ENCODE assay signal across 8 mouse cellular contexts in the genomic region with DNA sequence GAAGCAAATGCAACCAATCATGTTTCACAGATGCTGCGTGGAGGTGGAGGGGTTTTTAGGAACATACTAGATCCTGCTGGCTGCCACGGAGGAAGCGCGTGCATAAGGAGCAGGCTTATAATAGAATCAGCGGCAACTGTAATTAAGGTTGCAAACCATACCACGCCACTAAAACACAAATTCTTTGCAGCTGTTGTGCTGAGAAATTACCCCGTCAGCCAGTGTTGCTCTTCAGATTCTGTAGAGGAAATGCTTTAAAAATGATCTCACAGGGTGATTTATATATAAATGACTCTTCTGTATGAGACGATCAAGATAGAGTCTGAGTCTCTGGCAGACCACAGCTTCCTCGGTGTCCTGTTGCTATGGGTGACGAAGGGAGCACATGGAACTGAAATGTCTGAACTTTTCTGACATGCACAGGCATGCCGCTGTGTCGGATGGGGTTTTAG. TPM values are rescaled to one million over a fixed set of nuclear protein-coding genes. Genes with fewer than 3 reads are reported as not detected.
DNase-seq lines count a peak whose midpoint lies in the region; TF ChIP-seq lines count a peak whose summit lies in the region.

No protein-coding gene starts in this region.

- peak; percentile 41 for DNase-seq in kidney, postnatal 14 days
- DNase-seq in kidney, adult 11 months = no peak
- peak; percentile 52 for DNase-seq in brain, embryonic 14.5 days (ENCODE audit: low read depth)
- DNase-seq in frontal cortex, postnatal 25 days (ENCODE audit: low spot score in 2 of 2) = peak; percentile 28 to 39
- peak; percentile 10 for DNase-seq in naive thymus-derived CD4-positive, alpha-beta T cell, adult 2 months (ENCODE audit: low read depth)
- DNase-seq in thymus, postnatal 25 days = no peak
- DNase-seq in gastrocnemius, adult 18-20 months (ENCODE audit: low spot score) = no peak
- DNase-seq in cerebellum, postnatal 25 days = no peak

- TF ChIP-seq CTCF in brain, embryonic 14.5 days (IDR thresholded peaks at IDR 0.05; ENCODE audit: borderline replicate concordance, extremely low read depth, insufficient read depth, insufficient read length) = no peak

- no peak for TF ChIP-seq POLR2A in brain, embryonic 14.5 days (IDR thresholded peaks at IDR 0.05; ENCODE audit: borderline replicate concordance, extremely low read depth, insufficient read depth, insufficient read length, poor library complexity, severe bottlenecking)

RNA-seq across cellular contexts. Expression of gene Rgs12, which starts 40.1 kb away (rescaled TPM):
- 58.7 and 60.9 TPM in 2 replicates for polyA plus RNA-seq in brain, embryonic 14.5 days (2012; rRNA removed)
- total RNA-seq in gastrocnemius, adult 18-20 months (2021) = 1 to 10 TPM; 2.1 to 2.3 TPM

RNA-seq across cellular contexts. Expression of gene Hgfac, which starts 52.0 kb away (rescaled TPM):
- 2.8 and 3.5 TPM in 2 replicates for polyA plus RNA-seq in brain, embryonic 14.5 days (2012; rRNA removed)
- under 1 TPM in 1 of 2 experiments, not detected in 1; 0.57 TPM for total RNA-seq in gastrocnemius, adult 18-20 months (2021)

Comparison
In these comparisons a context has a peak if more than half of its experiments do, and no peak if none do; other contexts are left out.
1. DNase-seq: peak in kidney, postnatal 14 days (single experiment), brain, embryonic 14.5 days (single experiment), frontal cortex, postnatal 25 days (2 of 2) and naive thymus-derived CD4-positive, alpha-beta T cell, adult 2 months (single experiment); none in kidney, adult 11 months (single experiment), thymus, postnatal 25 days (single experiment), gastrocnemius, adult 18-20 months (single experiment) and cerebellum, postnatal 25 days (0 of 2).